Mouse (Mus musculus) megakaryocyte, embryonic 14.5 days (primary cell): Measurements from ENCODE around the gene Srrt. TPM values are rescaled to one million over a fixed set of nuclear protein-coding genes. Genes with fewer than 3 reads are reported as not detected.

Experiments used
- H3K27me3 ChIP-seq: replicated peaks from 2 replicates; pipeline ENCODE3; 2012; ENCODE audit warnings: inconsistent platforms
- H3K36me3 ChIP-seq: replicated peaks from 2 replicates; pipeline ENCODE3; 2012; ENCODE audit warnings: low read length, inconsistent platforms, mixed read lengths
- H3K4me1 ChIP-seq: 2 replicates; pipeline ENCODE4 v1.6.1; 2012; ENCODE audit warnings: inconsistent platforms
- H3K4me3 ChIP-seq: replicated peaks from 2 replicates; pipeline ENCODE3; 2012; ENCODE audit warnings: moderate library complexity, mild to moderate bottlenecking, inconsistent platforms
- H3K9me3 ChIP-seq: 2 replicates; pipeline ENCODE4 v1.6.1; 2012; ENCODE audit warnings: inconsistent platforms
- FLI1 ChIP-seq: IDR thresholded peaks from 2 replicates; pipeline ENCODE4 v1.6.1; 2012; ENCODE audit warnings: low read length, inconsistent platforms, mixed read lengths
- GATA1 ChIP-seq: IDR thresholded peaks from 3 replicates; pipeline ENCODE4 v1.6.1; 2012; ENCODE audit warnings: mixed read lengths, low read length, inconsistent platforms, borderline replicate concordance
- polyA plus RNA-seq: library from polyadenylated mRNA; stranded (reverse); fragments of >175 nt; gene quantifications from 2 replicates; pipeline ENCODE4 v1.2.3, GENCODE M21; 2012; ENCODE audit warnings: low replicate concordance; ENCODE audit not compliant: insufficient read depth

Srrt gene
- polyA plus RNA-seq = 163 and 271 TPM in 2 replicates

DNA sequence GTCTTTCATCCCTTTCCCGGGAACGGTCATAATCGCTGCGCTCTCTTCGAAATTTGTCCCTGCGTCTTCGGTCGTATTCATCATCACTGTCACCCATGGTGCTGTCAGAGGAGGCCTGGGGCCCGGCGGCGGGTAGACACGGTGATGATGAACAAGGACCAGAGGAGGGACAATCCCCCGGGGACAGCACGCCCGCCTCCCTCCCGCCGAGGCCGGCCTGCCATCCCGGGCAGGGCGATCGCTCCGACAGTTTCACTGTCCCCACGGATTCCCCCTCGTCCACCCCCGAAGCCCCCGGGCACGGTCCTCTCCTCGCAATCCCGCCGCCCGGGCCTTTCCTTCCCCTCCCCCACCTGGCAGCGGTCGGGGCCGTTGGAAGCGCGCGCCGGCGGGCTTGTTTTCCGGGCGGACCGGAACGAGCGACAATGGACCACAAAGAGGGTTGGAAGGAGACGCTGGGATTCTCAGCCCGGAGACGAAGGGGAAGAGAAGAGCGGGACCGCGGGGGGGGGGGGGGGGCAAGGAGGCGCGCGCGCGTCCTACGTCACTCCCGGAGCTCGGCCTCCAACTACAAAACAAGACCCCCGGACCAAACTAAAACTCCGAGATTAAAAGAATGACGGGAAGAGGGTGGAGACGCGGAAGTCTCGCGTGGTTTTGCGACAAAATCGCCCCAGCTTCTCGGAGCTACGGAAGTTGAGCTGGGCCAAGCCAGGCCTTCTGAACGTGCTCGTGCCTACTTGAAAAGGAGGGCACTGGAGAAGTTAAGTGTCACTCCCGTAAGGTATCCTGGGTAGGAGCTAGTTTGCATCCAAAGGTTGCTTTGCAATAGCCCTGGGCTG is at the start of gene Srrt:
Gene Srrt, minus strand, starts transcription at position 604 of the 842 bp plus-strand sequence.
- no peak for TF ChIP-seq GATA1
- TF ChIP-seq FLI1 = no peak
- Histone ChIP-seq H3K4me3 (peak within 1 kb of the TSS; percentile 96), H3K4me1 (peaks cover 80% of the 10 kb centered on the region), H3K36me3 (peaks cover 71% of the 10 kb centered on the region), H3K9me3 (no peaks in the 10 kb centered on the region), H3K27me3 (no peaks in the 10 kb centered on the region)

DNA sequence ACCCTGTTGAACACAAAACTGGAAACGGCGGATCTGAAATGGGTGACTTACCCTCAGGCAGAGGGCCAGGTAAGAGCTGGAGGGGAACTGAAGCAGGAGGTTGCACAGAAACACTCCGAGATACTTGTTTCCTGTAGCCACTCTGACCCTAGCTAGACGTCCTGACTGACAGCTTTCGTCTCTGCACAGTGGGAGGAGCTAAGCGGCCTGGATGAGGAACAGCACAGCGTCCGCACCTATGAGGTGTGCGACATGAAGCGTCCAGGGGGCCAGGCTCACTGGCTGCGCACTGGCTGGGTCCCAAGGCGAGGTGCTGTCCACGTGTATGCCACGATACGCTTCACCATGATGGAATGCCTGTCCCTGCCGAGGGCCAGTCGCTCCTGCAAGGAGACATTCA is 46.6 kb upstream of the Srrt start:
- Histone ChIP-seq H3K4me3 (peak overlapping the region; percentile 25), H3K27me3 (peaks cover 64% of the 10 kb centered on the region), H3K36me3 (no peaks in the 10 kb centered on the region), H3K4me1 (peaks cover 12% of the 10 kb centered on the region; the same call in 1 of the 2 replicates), H3K9me3 (no peaks in the 10 kb centered on the region)
- TF ChIP-seq GATA1 (no peak), FLI1 (no peak)

GRCm38 (mm10) chr5:137352011-137352975 is 44.8 kb upstream of the Srrt start:
- peaks cover 76% of the 10 kb centered on the region for H3K27me3 ChIP-seq
- no peaks in the 10 kb centered on the region for H3K9me3 ChIP-seq
- no peaks in the 10 kb centered on the region for H3K36me3 ChIP-seq
- TF ChIP-seq FLI1 (no peak), GATA1 (no peak)
- no peak overlapping the region for H3K4me3 ChIP-seq
- H3K4me1 ChIP-seq = peaks cover 20% of the 10 kb centered on the region

DNA sequence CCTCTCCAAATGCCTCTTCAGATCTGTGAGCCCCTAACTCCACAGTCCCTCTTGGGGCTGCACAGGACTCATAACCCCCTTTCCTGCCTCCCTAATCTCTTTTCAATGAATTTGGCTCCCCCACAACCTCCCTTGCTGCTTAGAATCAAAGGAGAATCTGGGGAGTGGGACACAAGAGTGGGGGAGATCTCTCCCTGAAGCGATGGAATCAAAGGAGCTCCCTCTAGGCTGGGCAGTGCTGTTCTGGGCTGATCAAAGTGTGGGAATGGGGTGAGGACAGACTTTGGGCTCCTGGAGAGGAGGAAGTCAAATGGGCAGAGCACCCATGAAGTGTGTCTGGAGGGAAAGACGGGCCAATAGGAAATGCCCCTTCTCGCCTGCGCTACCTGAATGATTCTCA is 43.9 kb upstream of the Srrt start:
- no peak for TF ChIP-seq FLI1
- no peak for TF ChIP-seq GATA1
- H3K9me3 ChIP-seq = no peaks in the 10 kb centered on the region
- H3K27me3 ChIP-seq = peaks cover 77% of the 10 kb centered on the region
- no peak overlapping the region for H3K4me3 ChIP-seq
- H3K4me1 ChIP-seq = peaks cover 20% of the 10 kb centered on the region
- no peaks in the 10 kb centered on the region for H3K36me3 ChIP-seq

- Histone ChIP-seq H3K4me1 (peaks cover 20% of the 10 kb centered on the region), H3K4me3 (no peak overlapping the region), H3K9me3 (no peaks in the 10 kb centered on the region), H3K36me3 (no peaks in the 10 kb centered on the region), H3K27me3 (peaks cover 75% of the 10 kb centered on the region)
- TF ChIP-seq GATA1 (no peak), FLI1 (no peak)
These were observed 43.5 kb upstream of the Srrt start for GRCm38 (mm10) chr5:137351058-137351380.

DNA sequence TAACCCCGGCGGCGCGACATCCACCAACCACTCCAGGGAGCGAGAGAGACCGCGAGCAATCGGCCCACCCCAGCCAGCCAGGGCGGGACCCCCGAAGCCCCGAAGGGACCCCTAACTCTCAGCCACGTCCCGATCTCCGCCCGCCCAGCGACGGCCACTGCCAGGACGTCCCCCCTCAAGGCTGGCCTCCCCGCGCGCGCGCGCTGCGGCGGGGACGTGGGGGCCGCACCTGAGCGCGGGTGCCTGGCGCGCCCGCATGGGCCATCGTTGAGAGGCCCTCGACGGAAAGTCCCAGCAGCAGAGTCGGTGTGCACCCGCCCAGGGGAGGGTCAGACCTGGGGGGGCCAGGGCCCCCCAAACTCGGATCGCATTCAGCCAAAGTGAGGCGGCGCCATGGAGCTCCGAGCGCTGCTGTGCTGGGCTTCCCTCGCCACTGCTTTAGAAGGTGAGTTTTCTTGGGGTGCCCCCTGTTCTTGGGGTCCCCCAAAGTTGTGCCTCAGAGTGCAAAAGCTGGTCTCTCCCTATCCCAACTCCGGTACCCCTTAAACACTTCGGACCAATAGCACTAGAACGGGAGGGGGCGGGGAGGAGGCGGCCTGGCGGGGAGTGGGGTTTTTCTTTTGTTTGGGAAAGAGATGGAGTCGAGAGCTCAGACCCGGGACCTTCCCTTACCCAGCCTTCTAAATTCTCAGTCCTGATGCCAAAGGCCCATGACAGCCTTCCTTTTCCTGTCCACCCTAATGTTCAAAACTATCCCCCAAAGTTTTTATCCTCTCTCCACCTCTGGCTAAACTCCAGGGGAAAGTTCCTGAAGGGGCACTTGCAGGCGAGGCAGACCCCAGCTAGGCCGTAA is 43.0 kb upstream of the Srrt start:
- no peaks in the 10 kb centered on the region for H3K9me3 ChIP-seq
- TF ChIP-seq GATA1 = no peak
- no peak for TF ChIP-seq FLI1
- H3K36me3 ChIP-seq = no peaks in the 10 kb centered on the region
- peaks cover 20% of the 10 kb centered on the region for H3K4me1 ChIP-seq
- H3K4me3 ChIP-seq = peak overlapping the region; percentile 50
- H3K27me3 ChIP-seq = peaks cover 78% of the 10 kb centered on the region

DNA sequence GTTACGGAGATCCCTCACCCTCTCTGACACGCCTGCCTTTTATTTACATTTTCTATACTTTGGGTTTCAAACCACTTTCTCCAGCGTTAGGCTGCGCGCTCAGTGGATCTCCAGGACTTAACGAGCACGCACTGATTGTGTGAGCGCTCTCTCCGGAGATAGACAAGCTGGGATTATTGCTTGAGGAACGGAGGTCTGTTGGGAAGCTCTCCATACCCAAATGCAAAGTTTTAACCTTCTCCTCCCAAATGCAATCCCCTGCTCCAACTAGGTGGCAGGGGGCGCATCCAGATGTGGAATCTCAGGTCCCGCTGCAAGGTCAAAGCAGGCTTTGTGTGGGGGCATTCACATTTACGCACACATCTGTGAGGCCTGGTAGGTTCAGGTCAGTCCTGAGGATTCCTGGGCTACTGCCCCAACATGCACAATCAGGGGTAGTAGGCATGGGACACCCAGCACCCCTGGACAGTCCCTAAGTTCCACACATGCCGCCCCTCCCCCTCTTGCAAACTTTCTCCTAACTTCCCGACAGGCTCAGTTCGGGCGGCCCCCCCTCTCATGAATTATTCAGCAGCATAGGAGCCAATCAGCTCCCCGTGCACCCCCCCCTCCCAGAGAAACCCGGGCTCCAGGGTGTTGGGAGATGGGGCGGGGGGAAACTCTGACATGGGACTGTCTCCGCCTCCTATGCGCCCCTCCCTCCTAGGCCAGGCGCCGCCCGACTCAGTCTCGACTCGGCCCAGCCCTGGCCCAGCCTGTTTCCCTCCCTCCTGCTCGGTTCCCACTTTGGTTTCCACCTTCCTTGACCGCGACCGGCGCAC is 42.1 kb upstream of the Srrt start, which contains the start of gene Ephb4:
Gene Ephb4, plus strand, starts transcription at position 726 of the 821 bp plus-strand sequence.
- Histone ChIP-seq H3K4me1 (peaks cover 20% of the 10 kb centered on the region), H3K4me3 (peak within 1 kb of the TSS; percentile 50), H3K9me3 (peaks cover 2% of the 10 kb centered on the region), H3K27me3 (peaks cover 83% of the 10 kb centered on the region), H3K36me3 (no peaks in the 10 kb centered on the region)
- TF ChIP-seq FLI1 = no peak
- no peak for TF ChIP-seq GATA1

- Histone ChIP-seq H3K9me3 (peaks cover 11% of the 10 kb centered on the region), H3K36me3 (no peaks in the 10 kb centered on the region), H3K27me3 (peaks cover 80% of the 10 kb centered on the region), H3K4me3 (no peak overlapping the region), H3K4me1 (peaks cover 20% of the 10 kb centered on the region)
- no peak for TF ChIP-seq FLI1
- no peak for TF ChIP-seq GATA1
These were observed 41.3 kb upstream of the Srrt start for GRCm38 (mm10) chr5:137348482-137349383.
